Mouse (Mus musculus) layer of hippocampus, adult 9-10 months (tissue): ENCODE measurements around the gene Prkrip1.
"Not testable (repeated sequence)": the region's sequence is repeated elsewhere in the genome, so short reads cannot be mapped to it uniquely, and the experiment has no call there.

Source experiments
- DNase-seq: peaks from one replicate; pipeline ENCODE4 v3.0.0; 2022; ENCODE audit warnings: low spot score

Prkrip1 gene

GRCm38 (mm10) chr5:136211341-136212102 is 12.8 kb upstream of the Prkrip1 start:
- not testable (repeated sequence) for DNase-seq

DNA sequence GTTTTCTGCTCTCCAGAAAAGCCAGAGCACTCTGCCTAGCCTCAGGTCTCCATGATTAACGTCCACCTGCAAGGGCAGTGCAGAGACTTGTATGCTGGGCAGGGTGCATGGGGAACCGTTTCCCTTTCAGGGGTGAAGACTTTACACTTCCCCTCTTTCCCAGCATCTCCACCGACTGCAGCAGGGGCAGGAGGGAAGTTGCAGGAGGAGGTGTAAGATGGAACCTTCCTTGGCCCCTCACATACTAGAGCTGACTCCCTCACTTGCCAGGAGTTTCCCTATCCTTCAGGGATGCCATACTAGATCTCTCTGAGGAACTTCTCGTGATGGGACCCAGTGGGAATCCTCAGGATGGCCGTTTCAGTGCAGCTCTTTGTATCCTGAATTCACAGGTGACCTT is 11.8 kb upstream of the Prkrip1 start:
- DNase-seq: no peak

DNA sequence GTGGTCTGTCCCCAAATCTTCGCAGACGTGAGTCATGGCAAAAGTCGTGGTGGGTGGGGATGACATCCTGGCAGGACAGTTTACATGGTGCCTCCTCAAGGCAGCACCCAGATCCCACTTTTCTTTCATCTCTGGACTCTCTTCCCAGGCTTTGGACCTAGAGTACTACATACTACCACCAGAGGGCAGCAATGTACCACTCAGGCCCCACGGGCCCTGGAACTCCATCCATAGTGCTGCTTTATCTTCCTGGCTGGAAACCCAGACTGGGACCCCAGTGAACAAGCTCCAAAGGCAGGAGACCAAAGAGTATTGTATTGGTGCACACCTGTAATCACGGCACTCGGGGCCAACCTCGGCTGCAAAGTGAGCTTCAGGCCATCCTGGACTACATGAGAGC is 3.1 kb upstream of the Prkrip1 start:
- DNase-seq: no peak

DNA sequence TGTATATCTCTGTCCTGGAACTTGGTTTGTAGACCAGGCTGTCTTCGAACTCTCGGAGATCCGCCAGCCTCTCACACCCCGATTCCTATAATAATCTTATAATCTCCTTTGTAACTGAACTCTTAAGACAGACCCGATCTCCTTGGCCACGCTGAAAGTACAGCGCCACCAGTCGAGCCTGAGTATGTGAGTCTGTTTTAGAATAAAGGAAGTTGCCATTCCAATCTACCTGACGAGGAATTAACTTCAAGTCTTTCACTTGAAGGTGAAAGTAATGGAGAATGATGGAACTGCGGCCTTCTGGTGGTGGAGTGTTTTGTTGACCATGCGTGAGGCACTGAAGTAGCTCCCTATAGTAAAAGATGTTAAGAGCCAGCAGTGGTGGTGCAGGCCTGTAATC is 763 bp upstream of the Prkrip1 start:
- no peak for DNase-seq

- no peak for DNase-seq
Observed at GRCm38 (mm10) chr5:136191870-136192269, 6.9 kb downstream of the Prkrip1 start.

DNA sequence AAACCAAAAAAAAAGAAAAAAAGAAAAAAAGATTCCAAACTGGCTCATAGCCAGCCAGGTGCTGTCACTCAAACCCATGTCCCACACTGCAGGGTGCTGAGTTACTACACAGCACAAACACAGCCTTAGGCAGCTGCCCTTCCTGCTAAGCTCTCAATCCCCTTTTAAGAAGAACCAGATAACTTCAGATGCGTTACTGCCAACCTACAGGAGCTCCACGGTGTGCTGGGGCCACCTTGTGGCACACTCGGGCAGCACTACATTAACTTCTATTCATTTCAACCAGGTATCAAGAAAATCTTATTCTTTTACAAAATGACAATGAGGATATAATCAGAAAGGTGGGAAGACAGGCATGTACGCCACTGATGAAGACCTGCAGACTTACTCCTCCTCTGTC is 12.0 kb downstream of the Prkrip1 start:
- DNase-seq: no peak

- no peak for DNase-seq
Observed at GRCm38 (mm10) chr5:136183766-136184165, 15.0 kb downstream of the Prkrip1 start.

GRCm38 (mm10) chr5:136182830-136183229 is 15.9 kb downstream of the Prkrip1 start:
- DNase-seq: no peak

- no peak for DNase-seq
Observed at GRCm38 (mm10) chr5:136182049-136182448, 16.7 kb downstream of the Prkrip1 start.

DNA sequence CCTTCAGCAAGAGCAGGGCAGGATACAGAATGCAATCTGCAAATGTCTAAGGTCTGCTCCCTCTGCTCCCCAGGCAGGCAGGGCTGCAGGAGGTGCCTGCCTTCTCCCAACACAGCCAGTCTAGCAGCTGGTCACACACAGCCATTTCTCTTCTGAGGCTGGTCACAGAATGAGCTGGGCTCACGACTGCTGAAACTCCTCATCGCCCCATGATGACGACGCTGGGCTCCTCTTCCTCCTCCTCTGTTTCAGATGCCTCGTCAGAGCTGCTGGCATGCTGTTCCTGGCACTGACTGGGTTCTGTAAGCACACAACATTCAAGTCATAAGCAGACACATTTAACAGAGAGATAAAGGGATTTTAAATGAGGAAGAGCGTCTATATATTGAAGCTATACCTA is 17.6 kb downstream of the Prkrip1 start:
- no peak for DNase-seq

DNA sequence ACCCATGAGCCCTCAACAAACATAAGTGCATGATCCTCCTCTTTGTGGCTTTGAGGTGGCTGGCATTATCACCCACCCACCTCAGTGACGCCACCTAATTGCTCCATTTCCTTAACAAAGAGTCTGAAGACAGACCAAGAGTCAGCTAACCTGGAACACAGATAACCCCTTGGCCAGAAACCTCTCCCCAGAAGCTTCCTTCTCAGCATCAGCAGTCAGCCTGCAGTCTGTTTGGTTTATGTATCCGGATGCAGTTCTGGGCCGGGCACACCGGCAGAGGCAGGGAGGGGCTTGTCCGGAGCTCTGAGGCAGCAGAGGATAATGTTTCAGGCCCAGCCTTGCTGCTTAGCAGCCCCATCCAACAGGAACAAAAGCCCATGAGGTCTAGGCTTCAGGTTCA is 19.2 kb downstream of the Prkrip1 start:
- DNase-seq: no peak

DNA sequence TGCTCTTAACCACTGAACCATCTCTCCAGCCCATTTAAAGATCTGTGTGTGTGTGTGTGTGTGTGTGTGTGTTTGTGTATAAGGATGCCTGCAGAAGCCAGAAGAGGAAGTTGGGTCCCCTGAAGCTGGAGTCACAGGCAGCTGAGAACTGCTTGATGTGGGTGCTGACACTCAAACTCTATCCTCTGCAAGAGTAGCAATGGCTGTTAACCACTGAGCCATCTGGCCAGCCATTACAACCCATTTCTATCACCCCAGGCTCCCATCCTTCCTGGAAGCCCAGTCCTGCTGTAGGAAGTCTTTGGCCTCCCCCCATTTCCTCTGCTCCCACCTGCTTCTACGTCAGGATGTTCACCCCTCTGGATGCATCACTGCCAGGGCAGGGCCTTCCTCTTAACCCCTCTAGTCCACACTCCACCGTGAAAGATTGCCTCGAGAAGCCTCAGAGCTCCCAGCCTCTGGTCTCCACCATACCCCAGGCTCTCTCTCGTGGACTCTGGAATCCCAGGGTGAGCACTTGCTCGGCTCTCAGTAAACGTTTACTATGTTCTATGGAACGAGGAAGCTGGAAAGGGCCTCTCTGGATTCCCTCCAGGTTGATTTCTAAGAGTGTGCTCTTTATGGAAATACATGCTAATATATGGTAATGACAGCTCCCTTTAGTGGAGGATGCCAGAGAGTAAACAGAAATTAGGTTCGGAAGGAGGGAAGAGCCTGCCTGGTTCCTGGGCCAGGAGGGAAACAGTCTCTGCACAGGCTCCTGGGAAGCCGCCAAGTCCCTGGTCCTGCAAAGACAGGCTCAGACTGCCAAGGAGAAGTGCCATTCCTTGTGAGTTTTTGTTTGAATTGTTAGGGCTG is 24.9 kb downstream of the Prkrip1 start:
- no peak for DNase-seq

DNA sequence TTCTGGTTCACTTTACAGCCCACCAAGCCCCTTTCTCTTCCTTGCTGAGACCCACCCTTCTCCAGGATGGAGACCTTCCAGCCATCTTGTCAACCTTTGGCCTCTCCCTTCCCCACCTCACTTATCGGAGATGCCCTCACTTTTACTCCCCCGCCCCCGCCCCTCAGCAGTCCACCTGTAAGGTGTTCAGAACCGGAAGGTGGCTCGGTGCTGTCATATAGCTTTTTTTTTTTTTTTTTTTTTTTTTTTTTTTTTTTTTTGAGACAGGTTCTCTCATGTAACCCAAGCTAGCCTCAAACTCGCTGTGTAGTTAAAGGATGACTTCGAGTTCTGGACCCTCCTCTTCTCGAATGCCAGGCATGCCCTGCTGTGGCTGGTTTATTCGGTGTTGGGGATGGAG is 25.8 kb downstream of the Prkrip1 start:
- DNase-seq: no peak

DNA sequence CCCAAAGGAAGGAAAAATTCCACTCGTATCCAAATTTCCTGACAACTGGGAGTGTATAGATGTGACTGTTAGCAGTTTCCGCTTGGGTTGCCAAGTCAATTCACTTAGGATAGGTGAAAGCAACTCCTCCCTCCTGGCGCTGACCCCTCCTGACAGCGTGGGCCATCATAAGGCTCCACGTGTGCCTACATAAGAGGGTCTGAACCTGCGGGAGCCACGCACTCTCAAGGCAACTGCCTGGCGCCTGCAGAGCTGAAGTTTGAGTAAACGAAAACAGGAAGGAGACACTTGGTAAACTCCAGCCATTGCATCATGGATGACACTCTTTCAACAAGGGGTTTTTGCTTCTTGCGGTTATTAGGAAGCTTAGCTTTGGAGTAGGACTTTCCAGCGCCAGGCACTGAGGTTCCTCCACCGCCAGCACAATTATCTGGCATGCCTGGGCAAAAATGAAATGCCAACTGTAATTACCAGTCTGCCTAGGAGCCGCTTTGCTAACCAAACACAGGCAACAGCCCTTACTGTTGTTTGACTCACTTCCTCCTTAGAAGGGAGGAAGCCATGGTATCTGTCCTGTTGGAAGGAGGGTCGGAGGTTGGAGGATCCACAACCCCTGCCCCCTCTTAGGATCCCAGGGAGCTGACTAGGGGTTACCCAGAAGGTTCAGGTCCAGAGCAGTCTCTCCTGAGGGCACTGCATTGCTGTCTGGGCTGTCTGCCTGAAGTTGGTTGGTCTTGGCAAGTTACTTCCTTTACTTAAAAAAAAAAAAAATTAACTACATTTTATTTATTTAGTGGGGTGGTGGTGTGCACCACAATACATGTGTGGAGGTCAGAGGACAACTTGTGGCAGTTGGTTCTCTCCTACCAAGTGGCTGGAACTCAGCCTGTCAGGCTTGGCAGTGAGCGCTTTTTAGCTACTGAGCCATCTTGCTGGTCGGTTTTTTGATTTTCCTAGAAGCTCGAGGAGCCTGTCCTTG is 27.1 kb downstream of the Prkrip1 start:
- no peak for DNase-seq

GRCm38 (mm10) chr5:136170512-136171362 is 28.0 kb downstream of the Prkrip1 start, which contains the start of gene Orai2:
Gene Orai2, minus strand, starts transcription at chr5:136170713.
- peak; percentile 69 for DNase-seq

DNA sequence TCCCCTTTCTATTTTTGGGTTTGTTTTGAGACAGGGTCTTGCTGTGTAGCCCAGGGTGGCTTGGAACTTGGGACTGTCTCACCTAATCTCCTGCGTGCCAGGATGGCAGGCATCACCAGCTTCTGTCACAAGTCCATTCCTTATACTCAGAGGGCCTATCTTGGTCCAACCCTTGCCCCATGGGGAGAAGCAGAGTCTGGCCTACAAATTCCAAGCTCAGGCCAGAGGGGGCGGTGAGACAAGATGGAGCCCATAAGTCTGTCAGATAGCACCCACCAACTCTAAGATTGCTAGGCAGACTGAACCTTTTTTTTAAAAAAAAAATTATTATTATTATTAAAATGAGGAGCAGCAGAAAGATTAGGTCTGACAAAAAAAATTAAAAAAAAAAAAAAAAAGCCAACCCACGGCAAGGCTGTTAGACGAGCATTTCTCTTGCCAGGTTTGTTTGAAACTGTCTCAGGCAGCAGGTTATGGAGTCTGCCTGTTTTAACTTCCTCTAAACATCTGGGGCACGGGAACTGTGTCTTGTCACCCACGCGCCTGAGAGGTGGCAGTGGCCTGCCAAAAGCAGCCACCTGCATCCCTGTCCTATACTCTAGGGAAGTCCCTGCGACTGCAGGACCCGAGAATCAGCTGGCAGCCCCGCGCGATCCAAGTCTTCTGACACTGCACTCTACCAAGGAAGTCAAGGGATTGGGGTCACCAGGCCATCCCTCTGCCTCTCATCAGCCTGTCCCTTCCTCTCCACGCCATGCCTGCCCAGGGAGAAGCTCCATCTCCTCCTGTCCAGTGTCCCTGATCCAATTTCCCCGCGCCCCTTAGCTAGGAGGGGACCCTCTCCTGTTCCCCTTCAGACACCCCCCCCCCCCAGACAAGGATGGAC is 28.9 kb downstream of the Prkrip1 start:
- DNase-seq: no peak

GRCm38 (mm10) chr5:136168071-136168470 is 30.7 kb downstream of the Prkrip1 start:
- DNase-seq: no peak

DNA sequence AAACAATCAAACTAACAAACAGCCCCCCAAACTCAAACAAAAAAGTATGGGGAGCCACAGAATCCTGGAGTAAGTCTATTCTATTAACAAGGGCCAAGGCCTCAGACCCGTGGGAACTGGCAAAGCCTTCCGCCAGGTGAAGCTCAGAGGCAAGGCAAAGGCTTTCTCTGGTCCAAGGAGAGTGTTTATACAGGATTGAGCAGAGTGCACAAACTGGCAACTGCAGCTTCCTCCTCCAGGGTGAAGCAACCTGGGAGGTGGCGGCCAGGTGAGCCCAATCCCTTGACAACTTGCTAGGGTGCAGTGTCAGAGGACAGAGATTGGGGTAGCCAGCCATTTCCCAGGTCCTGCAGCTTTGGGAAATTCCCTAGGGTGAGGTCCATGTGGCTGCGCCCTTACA is 31.5 kb downstream of the Prkrip1 start:
- DNase-seq: no peak

DNA sequence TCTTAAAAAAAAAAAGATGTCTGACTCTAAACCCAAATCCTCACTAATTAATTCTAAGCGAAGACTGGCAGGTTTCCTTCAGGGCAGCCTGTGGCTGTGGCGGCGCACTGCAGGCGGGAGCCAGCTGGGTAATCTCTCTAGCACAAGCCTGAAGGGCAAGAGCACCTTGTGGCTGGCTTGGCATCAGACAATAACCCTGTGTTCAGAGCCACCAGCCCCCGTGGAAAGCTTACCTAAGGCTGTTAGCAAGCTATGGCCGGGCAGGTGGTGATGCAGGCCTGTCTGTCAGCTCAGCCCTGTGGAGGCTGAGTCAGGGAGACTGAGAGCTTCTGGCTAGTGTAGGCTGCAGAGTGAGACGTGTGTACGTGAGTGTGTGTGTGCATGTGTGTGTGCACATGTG is 33.5 kb downstream of the Prkrip1 start:
- no peak for DNase-seq

- DNase-seq: no peak
Observed at GRCm38 (mm10) chr5:136163807-136164474, 34.8 kb downstream of the Prkrip1 start.
